Mouse (Mus musculus) ES-CJ7 (cell line): ENCODE data around the gene Tgfbr3.

Experiments used
- DNase-seq: peaks from one replicate; pipeline ENCODE4 v3.0.0; 2011; ENCODE audit warnings: low read depth, low spot score

Tgfbr3 gene

GRCm38 (mm10) chr5:107147413-107147812 is 142.0 kb downstream of the Tgfbr3 start:
- DNase-seq = no peak

GRCm38 (mm10) chr5:107146111-107146616 is 143.3 kb downstream of the Tgfbr3 start:
- DNase-seq = no peak

DNA sequence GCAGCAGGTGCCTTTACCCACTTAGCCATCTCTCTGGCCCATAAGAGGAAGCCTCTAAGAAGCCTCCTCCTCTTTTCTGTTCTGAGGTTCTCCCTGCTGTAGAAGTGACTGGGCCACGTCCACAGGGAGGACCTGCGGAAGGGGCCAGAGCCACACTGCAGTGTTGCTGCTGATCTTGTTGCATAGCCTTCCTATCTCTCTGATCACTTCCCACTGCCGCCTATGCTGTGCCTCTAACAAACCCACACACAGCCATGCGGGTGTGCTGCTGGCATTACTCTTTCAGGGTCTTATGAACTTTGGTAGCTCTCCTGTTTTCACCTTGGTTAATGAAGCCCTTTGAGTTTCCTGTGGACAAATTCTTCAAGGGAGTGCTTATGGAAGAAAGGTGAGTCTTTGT is 144.3 kb downstream of the Tgfbr3 start:
- DNase-seq = no peak

- no peak for DNase-seq
Observed at GRCm38 (mm10) chr5:107144263-107144843, 145.1 kb downstream of the Tgfbr3 start.

GRCm38 (mm10) chr5:107143406-107143805 is 146.0 kb downstream of the Tgfbr3 start:
- no peak for DNase-seq

- no peak for DNase-seq
Observed at GRCm38 (mm10) chr5:107142791-107143190, 146.6 kb downstream of the Tgfbr3 start.

DNA sequence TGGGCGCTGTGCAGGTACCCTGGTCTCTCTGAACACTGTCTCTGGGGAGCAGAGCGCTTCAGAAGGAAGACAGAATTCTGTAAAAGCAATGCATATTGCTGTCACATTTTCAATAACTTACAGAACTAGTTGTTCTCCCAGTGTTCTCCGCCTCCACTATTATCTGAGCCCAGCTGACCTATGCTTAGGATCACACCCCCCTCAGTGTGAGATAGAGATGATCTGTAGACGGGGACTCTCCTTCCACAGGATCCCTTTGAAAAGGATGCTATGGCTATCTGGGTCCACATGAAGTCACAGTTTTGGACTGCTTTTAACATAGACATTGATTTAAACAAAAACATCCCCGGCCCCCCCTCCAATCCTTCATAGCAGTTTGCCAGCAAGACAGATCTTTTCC is 148.1 kb downstream of the Tgfbr3 start:
- no peak for DNase-seq

- no peak for DNase-seq
Observed at GRCm38 (mm10) chr5:107139800-107140651, 149.4 kb downstream of the Tgfbr3 start.

DNA sequence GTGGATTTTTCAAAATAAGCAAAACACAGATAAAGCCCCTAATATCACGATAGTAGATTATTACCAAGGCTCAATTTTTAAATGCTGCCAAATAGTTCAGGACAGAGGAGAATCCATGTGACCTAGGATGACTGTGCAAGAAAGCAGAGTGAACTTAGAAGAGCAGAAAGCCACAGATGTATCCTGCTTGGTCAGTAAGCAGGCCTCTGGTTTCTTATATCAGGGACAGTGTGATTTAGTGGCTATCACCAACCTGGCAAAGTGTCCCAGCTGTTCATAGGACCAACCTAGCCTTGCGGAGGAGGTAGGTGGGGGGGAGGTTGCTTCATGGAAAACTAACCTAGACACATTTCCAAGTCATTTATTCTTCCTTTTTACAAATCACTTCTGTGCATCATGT is 156.1 kb downstream of the Tgfbr3 start:
- DNase-seq = no peak

DNA sequence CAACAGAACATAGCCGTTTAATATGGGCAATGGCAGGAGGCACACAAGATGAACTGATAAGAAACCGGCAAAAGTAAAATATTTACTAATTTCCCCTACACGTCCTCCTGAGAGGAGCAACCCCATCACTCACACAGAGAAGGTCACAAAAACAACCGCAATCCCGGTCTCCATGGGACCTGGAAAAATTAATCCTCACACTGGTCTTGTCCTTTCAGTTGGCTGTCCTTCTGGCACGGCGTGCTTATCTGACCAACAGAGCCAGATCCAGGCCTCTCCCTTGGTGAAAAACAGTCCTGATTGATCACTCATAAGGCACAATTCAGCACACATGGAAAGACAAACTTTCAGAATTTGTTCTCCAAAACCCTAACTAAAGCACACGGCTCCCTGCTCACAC is 157.2 kb downstream of the Tgfbr3 start:
- DNase-seq = no peak

- no peak for DNase-seq
Observed at GRCm38 (mm10) chr5:107129304-107129703, 160.1 kb downstream of the Tgfbr3 start.

DNA sequence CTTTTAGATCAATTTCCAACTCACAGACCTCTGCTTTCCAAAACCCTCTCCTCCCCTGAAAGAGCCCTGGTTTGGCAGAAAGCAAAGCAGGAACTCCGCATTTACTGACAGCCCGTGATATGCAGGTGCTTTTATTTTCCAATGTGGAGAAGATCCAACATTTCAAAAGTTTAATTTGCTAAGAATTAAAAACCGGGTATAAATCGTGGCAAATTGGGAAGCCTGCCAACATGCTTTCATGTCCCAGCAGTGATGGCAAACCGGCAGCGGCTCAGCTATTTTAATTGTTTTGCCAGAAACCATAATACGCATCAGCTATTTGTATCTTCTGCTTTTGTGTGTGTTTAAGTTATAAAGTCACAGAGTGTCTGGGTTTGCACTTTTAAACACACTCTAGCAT is 162.9 kb downstream of the Tgfbr3 start:
- no peak for DNase-seq

DNA sequence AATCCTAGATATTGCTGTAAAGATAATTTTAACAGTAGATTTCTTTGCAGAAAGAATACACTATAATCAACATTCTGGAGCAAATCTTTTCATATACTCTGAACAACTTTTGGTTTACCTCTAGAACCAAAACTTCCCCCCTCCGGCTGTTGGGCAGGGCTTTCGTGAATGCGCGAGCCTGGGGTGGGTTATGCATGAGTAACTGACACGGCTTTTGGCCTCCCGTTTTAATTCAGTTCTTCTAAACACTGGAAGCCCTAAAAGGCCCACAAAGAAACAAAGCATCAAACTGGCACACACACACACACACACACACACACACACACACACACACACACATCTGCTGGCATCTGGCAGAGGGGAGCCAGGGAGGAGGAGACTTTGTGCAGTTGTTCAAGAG is 164.3 kb downstream of the Tgfbr3 start:
- DNase-seq = no peak

- no peak for DNase-seq
Observed at GRCm38 (mm10) chr5:107124531-107124930, 164.9 kb downstream of the Tgfbr3 start.

GRCm38 (mm10) chr5:107122622-107123021 is 166.8 kb downstream of the Tgfbr3 start:
- DNase-seq = no peak

- no peak for DNase-seq
Observed at GRCm38 (mm10) chr5:107121086-107121485, 168.3 kb downstream of the Tgfbr3 start.

DNA sequence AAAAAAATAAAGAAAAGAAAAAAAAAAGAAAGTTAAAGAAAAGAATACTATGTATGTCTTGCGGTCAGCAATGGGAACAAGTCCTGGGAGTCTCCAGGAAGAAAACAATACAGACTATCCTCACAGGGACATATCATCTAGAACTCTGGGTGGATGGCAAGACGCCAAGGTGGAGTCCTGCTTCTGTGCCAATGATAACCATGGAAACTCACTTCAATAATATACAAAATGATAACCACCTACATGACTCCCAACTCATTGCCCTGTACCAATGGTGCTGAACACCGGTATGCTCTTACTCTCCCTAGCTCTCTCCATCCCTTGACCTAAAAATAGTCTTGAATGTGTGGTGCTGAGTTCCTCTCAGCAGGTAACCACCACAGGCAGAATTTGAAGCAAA is 168.8 kb downstream of the Tgfbr3 start:
- no peak for DNase-seq

- DNase-seq = no peak
Observed at GRCm38 (mm10) chr5:107119896-107120295, 169.5 kb downstream of the Tgfbr3 start.

- DNase-seq = no peak
Observed at GRCm38 (mm10) chr5:107116821-107117220, 172.6 kb downstream of the Tgfbr3 start.

- DNase-seq = peak; percentile 42
Observed at GRCm38 (mm10) chr5:107112656-107113275, 176.7 kb downstream of the Tgfbr3 start.

DNA sequence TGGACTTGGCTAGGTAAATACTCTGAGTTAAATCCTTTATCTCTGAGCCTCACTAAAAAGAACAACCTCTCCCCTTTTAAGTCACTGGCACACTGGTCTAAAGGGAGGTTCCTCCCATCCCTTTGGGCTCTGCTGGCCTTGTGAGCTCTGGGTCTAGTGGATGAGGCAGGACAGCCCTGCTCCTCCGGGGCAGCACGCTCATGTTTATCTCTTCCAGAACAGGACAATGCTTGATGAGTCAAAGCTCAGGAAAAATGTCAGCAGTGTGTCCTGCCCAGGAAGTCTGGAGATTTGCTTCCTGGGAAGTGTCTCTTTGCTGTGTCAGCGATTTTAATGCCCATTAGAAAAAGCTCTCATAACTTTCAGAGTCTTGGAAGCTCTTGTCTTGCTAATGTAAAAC is 177.6 kb downstream of the Tgfbr3 start:
- DNase-seq = no peak

DNA sequence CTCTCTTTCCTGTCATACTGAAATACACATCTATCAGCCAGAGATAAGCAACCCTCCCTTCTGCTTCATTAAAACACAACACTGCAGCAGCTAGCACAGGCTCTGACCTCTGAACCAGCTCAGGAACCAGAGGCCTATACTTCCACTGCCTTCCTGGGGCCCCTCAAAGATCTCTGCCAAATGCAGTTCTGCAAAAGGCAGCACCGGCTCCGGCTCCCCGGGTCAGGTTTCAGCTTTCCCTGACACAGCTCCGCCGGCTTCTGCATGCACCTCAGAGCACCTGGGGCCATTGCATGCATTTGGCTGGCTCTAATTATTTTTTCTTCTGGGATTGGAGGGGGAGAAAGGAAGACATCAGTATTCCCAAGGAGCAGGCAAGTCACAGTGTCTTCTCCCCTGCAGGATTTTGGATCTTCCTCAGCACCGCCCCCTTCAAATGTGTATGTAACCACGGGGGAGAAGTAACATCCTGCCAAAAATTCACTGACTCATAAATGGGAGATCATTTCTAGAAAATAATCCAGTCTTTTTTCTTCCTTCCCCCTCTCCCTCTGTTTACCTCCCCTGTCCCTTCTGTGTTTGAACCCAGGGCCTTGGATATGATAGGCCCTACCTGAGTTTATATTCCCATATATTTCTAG is 178.4 kb downstream of the Tgfbr3 start:
- DNase-seq = no peak
